Mouse (Mus musculus): ENCODE measurements around the gene Gfpt1. TPM values are rescaled to one million over a fixed set of nuclear protein-coding genes. Genes with fewer than 3 reads are reported as not detected.
A peak's percentile ranks its signal among the peaks of the same experiment; 100 is the strongest.
"Not testable (repeated sequence)": the region's sequence is repeated elsewhere in the genome, so short reads cannot be mapped to it uniquely, and the experiment has no call there.

Gfpt1 gene
- polyA plus RNA-seq, 1 experiment from 2014 or later = 25.9 TPM

DNA sequence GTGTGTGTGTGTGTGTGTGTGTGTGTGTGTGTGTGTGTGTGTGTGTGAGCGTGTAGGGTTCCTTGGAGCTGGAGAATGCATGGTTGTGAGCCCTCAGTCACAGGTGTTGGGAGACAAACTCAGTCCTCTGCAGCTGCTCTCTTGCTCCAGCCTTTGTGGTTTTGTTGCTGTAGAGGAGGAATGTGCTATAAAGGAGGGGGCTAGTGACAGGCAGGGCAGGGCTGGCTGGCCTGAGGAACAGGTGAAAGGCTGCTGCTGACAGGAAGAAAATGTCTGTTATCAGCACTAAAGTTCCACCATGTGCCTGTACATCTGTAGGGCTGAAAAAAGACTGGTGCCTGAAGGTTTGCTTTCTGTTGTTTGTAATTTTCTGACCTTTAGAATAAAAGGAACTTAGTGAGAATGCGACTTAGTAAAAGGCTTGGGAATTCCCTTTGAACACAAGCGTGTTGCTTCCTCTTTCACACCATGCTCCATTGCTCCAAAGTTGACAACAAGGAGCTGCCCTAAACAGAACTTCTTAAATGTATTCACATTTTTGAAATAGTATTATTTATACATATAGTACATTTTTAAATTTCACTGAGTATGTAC is 32.5 kb downstream of the Gfpt1 start:
- no peaks in the 10 kb centered on the region for H3K9me3 ChIP-seq
- WGBS = 85% methylated on average over 2 of the region's 3 CpGs
- no peak overlapping the region; the same call in 1 of the 2 replicates for H3K27ac ChIP-seq
- no peak; the same call in 1 of the 2 replicates for ATAC-seq (ENCODE audit: insufficient number of reproducible peaks, insufficient read depth, low FRiP score, low TSS enrichment, low read depth)
- H3K4me2 ChIP-seq = no peak overlapping the region
- no peak overlapping the region for H3K4me3 ChIP-seq (replicated peaks)
- H3K4me1 ChIP-seq (replicated peaks) = no peaks in the 10 kb centered on the region
- H3K36me3 ChIP-seq = peaks cover 86% of the 10 kb centered on the region
- no peak overlapping the region for H3K9ac ChIP-seq (replicated peaks)
- H3K27me3 ChIP-seq = no peaks in the 10 kb centered on the region

GRCm38 (mm10) chr6:87079457-87079856 is 36.8 kb downstream of the Gfpt1 start:
- no peak overlapping the region for H3K4me2 ChIP-seq
- H3K9me3 ChIP-seq = no peaks in the 10 kb centered on the region
- 84% methylated on average over 4 of the region's 4 CpGs for WGBS
- no peak overlapping the region for H3K27ac ChIP-seq
- no peaks in the 10 kb centered on the region for H3K27me3 ChIP-seq
- no peak overlapping the region for H3K4me3 ChIP-seq (replicated peaks)
- ATAC-seq (ENCODE audit: insufficient number of reproducible peaks, insufficient read depth, low FRiP score, low TSS enrichment, low read depth) = no peak
- H3K4me1 ChIP-seq (replicated peaks) = no peaks in the 10 kb centered on the region
- H3K36me3 ChIP-seq = peaks cover 87% of the 10 kb centered on the region
- no peak overlapping the region for H3K9ac ChIP-seq (replicated peaks)

- no peak overlapping the region for H3K9ac ChIP-seq (replicated peaks)
- no peak for ATAC-seq (ENCODE audit: insufficient number of reproducible peaks, insufficient read depth, low FRiP score, low TSS enrichment, low read depth)
- no peak overlapping the region for H3K4me2 ChIP-seq
- H3K36me3 ChIP-seq = peaks cover 97% of the 10 kb centered on the region
- no peaks in the 10 kb centered on the region for H3K9me3 ChIP-seq
- no peaks in the 10 kb centered on the region for H3K4me1 ChIP-seq (replicated peaks)
- WGBS = 73% methylated on average over 6 of the region's 6 CpGs
- H3K27ac ChIP-seq = no peak overlapping the region
- H3K4me3 ChIP-seq (replicated peaks) = no peak overlapping the region
- H3K27me3 ChIP-seq = no peaks in the 10 kb centered on the region
Measured at GRCm38 (mm10) chr6:87085026-87085425, 42.4 kb downstream of the Gfpt1 start.

- 94% methylated on average over 5 of the region's 5 CpGs for WGBS
- Histone ChIP-seq H3K9me3 (no peaks in the 10 kb centered on the region), H3K27me3 (no peaks in the 10 kb centered on the region), H3K4me2 (no peak overlapping the region), H3K4me3 (replicated peaks) (no peak overlapping the region), H3K9ac (replicated peaks) (no peak overlapping the region), H3K27ac (no peak overlapping the region), H3K36me3 (peaks cover 88% of the 10 kb centered on the region), H3K4me1 (replicated peaks) (no peaks in the 10 kb centered on the region)
- no peak for ATAC-seq (ENCODE audit: insufficient number of reproducible peaks, insufficient read depth, low FRiP score, low TSS enrichment, low read depth)
Measured at GRCm38 (mm10) chr6:87088356-87088755, 45.7 kb downstream of the Gfpt1 start.

GRCm38 (mm10) chr6:87090877-87091276 is 48.2 kb downstream of the Gfpt1 start:
- WGBS = 70% methylated on average over 3 of the region's 3 CpGs
- Histone ChIP-seq H3K36me3 (peaks cover 66% of the 10 kb centered on the region), H3K27ac (no peak overlapping the region; the same call in 1 of the 2 replicates)

GRCm38 (mm10) chr6:87092476-87092875 is 49.8 kb downstream of the Gfpt1 start:
- 93% methylated on average over 5 of the region's 5 CpGs for WGBS
- H3K4me2 ChIP-seq = no peak overlapping the region
- no peak overlapping the region for H3K4me3 ChIP-seq (replicated peaks)
- no peaks in the 10 kb centered on the region for H3K9me3 ChIP-seq
- no peaks in the 10 kb centered on the region for H3K4me1 ChIP-seq (replicated peaks)
- H3K9ac ChIP-seq (replicated peaks) = no peak overlapping the region
- no peak for ATAC-seq (ENCODE audit: insufficient number of reproducible peaks, insufficient read depth, low FRiP score, low TSS enrichment, low read depth)
- H3K27me3 ChIP-seq = no peaks in the 10 kb centered on the region
- peaks cover 52% of the 10 kb centered on the region for H3K36me3 ChIP-seq
- no peak overlapping the region for H3K27ac ChIP-seq

More at GRCm38 (mm10) chr6:87090877-87091276, 48.2 kb downstream of the Gfpt1 start:
- H3K27me3 ChIP-seq = no peaks in the 10 kb centered on the region
- H3K4me1 ChIP-seq (replicated peaks) = no peaks in the 10 kb centered on the region
- no peak overlapping the region for H3K9ac ChIP-seq (replicated peaks)
- no peak overlapping the region for H3K4me2 ChIP-seq
- H3K9me3 ChIP-seq = no peaks in the 10 kb centered on the region
- H3K4me3 ChIP-seq (replicated peaks) = no peak overlapping the region
- ATAC-seq (ENCODE audit: insufficient number of reproducible peaks, insufficient read depth, low FRiP score, low TSS enrichment, low read depth) = no peak

GRCm38 (mm10) chr6:87093631-87094030 is 51.0 kb downstream of the Gfpt1 start:
- not testable (repeated sequence) for H3K9me3 ChIP-seq; H3K27me3 ChIP-seq; ATAC-seq (ENCODE audit: insufficient number of reproducible peaks, insufficient read depth, low FRiP score, low TSS enrichment, low read depth); H3K9ac ChIP-seq (replicated peaks); H3K27ac ChIP-seq; H3K4me3 ChIP-seq (replicated peaks); H3K4me2 ChIP-seq; H3K4me1 ChIP-seq (replicated peaks)
- peaks cover 42% of the 10 kb centered on the region for H3K36me3 ChIP-seq
- 91% methylated on average over 8 of the region's 8 CpGs for WGBS

DNA sequence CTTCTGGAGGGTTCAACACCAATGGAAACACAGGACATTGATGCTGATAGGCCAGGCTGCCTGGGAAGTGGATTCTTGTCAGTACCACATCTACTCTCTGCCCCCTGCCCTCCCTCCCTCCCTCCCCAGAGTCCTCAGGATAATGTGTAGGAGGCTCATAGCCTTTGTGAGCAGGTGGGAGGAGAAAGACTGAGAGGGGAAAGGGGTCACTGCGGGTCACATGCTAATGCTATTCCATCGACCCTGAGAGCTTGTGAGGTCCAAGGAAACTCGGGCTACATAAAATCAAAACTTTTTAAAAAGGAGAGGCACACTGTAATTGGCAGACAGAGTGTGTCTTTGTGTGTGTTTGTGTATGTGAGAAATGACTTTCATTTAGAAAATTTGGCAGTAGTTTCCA is 56.6 kb downstream of the Gfpt1 start:
- 34% methylated on average over 3 of the region's 3 CpGs for WGBS

DNA sequence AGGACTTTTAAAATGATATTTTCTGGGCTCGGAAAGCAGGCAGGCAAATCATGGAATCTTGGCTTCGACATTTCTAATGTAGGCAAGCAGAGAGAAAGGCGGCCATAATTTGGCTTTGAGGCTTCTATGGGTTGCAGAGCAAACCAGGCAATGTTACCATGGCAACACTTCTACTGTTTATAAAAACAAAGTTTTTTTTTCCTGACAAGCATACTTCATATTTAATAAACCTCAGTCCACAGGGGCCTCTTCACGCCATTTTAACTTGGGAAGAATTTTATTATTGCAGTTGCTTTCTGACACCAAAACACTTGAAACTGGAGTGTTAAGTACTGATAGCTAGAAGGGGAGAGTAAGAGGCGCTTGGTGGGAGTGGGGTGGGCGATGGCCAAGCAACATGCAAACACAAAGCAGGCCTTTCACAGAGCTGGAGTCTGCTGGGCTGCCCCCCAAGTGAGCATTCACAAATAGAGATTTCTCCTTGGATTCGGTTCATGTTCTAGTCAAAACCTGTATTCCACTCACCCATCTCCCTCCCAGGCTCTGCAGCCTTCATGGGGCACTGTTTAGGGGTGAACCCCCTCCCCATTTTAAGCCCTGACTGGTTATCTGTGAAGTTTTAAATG is 57.1 kb downstream of the Gfpt1 start:
- peaks cover 29% of the 10 kb centered on the region for H3K4me1 ChIP-seq (replicated peaks)

More for the DNA sequence above, 56.6 kb downstream of the Gfpt1 start:
- H3K9me3 ChIP-seq = no peaks in the 10 kb centered on the region
- peak overlapping the region; percentile 64; the same call in 1 of the 2 replicates for H3K27ac ChIP-seq
- no peak for ATAC-seq (ENCODE audit: insufficient number of reproducible peaks, insufficient read depth, low FRiP score, low TSS enrichment, low read depth)
- H3K4me1 ChIP-seq (replicated peaks) = peaks cover 29% of the 10 kb centered on the region
- H3K27me3 ChIP-seq = no peaks in the 10 kb centered on the region
- H3K4me2 ChIP-seq = no peak overlapping the region
- no peaks in the 10 kb centered on the region for H3K36me3 ChIP-seq
- no peak overlapping the region for H3K9ac ChIP-seq (replicated peaks)
- no peak overlapping the region for H3K4me3 ChIP-seq (replicated peaks)

GRCm38 (mm10) chr6:87100297-87101020 is 57.8 kb downstream of the Gfpt1 start:
- no peak overlapping the region for H3K4me2 ChIP-seq
- no peak overlapping the region for H3K9ac ChIP-seq (replicated peaks)

More for the DNA sequence above, 57.1 kb downstream of the Gfpt1 start:
- Histone ChIP-seq H3K27ac (peak overlapping the region; percentile 70), H3K9me3 (no peaks in the 10 kb centered on the region), H3K4me2 (no peak overlapping the region), H3K36me3 (no peaks in the 10 kb centered on the region), H3K27me3 (no peaks in the 10 kb centered on the region), H3K4me3 (replicated peaks) (no peak overlapping the region), H3K9ac (replicated peaks) (no peak overlapping the region)
- 69% methylated on average over 7 of the region's 7 CpGs for WGBS
- no peak for ATAC-seq (ENCODE audit: insufficient number of reproducible peaks, insufficient read depth, low FRiP score, low TSS enrichment, low read depth)

DNA sequence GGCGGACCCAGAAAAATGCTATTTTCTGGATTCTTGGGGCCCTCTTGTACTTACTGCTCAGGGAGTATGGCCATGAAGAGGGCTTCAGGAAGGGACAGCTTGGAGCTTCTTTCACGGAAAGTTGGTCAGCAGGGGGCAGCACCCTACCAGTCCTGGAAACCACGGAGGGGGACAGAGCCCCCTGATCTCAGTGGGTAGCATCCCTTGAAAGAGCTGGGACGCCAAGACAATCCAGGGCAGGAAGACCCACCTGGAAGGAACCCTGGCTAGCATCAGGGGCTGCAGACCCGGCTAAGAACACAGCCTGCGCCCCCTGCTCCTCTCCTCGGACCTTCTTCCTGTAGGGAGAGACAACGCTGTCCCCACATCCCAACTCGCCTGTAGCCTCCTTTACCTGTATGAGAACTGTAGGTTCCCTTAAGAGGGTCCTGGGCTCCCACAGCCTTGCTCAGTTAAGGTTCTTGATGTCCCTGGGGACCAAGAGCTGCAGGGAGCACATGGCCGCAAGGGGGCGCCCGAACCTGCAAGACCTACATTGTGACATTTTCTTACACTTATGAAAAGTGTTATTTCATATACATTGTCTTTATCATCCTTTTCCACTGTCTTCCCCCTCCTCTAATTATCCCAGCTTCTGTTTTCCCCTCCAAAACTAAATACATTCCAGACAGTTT is 58.8 kb downstream of the Gfpt1 start:
- Histone ChIP-seq H3K4me3 (replicated peaks) (peak overlapping the region; percentile 18; the same call in 1 of the 2 replicates), H3K36me3 (no peaks in the 10 kb centered on the region), H3K9me3 (no peaks in the 10 kb centered on the region), H3K4me1 (replicated peaks) (peaks cover 29% of the 10 kb centered on the region), H3K27me3 (no peaks in the 10 kb centered on the region), H3K4me2 (peak overlapping the region; percentile 50), H3K27ac (no peak overlapping the region), H3K9ac (replicated peaks) (no peak overlapping the region)
- peak; percentile 40 for ATAC-seq (ENCODE audit: insufficient number of reproducible peaks, insufficient read depth, low FRiP score, low TSS enrichment, low read depth)
- 10% methylated on average over 12 of the region's 12 CpGs for whole genome bisulfite sequencing

More at GRCm38 (mm10) chr6:87100297-87101020, 57.8 kb downstream of the Gfpt1 start:
- no peak overlapping the region for H3K4me3 ChIP-seq (replicated peaks)
- no peaks in the 10 kb centered on the region for H3K9me3 ChIP-seq
- 80% methylated on average over 9 of the region's 9 CpGs for WGBS
- peak overlapping the region; percentile 70 for H3K27ac ChIP-seq
- peaks cover 29% of the 10 kb centered on the region for H3K4me1 ChIP-seq (replicated peaks)
- no peak for ATAC-seq (ENCODE audit: insufficient number of reproducible peaks, insufficient read depth, low FRiP score, low TSS enrichment, low read depth)
- no peaks in the 10 kb centered on the region for H3K36me3 ChIP-seq
- H3K27me3 ChIP-seq = no peaks in the 10 kb centered on the region
